Mouse (Mus musculus): ENCODE data around the gene Tef. TPM values are rescaled to one million over a fixed set of nuclear protein-coding genes. Genes with fewer than 3 reads are reported as not detected.

Gene Tef
- polyA plus RNA-seq (2017; shearing (Covaris generic)): 18.8 TPM

GRCm38 (mm10) chr15:81802001-81802890 is at the start of gene Tef:
Tef (plus strand) TSS chr15:81802421.

GRCm38 (mm10) chr15:81858517-81859329 is 56.5 kb downstream of the Tef start, which contains the start of gene Tob2:
Tob2 (minus strand) TSS chr15:81858796.

DNA sequence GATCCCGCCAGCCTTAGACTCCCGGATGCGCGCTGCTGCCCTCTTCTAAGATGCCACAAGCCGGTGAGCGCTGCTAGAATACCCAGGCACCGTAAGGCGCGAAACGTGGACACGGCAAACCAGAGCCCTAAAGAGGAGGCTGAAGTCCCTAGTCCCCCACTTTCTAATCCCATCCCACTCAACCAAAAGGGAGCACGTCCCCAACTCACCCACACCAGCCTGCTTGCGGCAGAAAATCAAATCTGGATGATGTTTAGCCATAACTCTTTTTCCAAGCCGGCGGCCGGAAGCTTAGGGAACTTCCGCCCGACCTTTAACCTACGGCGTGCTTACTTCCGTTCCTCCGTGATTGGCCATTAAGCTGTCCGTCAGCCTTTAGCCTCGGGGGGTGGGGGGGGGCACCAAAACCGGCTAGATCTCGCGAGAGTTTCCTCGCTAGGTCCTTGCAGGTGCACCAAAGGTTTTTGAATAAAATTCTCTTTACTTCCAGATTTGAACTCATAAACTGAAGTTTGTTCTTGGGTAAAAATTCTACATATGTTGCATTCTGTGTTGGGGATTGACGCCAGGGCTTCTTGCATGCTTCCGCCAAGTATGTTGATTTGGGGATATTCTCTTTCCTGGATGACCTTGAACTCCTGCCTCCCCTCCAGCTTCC is 69.5 kb downstream of the Tef start, which contains the start of gene Phf5a:
Phf5a (minus strand) TSS at position 308 of the 658 bp plus-strand sequence.

GRCm38 (mm10) chr15:81872262-81873136 is 70.3 kb downstream of the Tef start, which contains the start of gene Aco2:
Aco2 (plus strand) TSS chr15:81872309.

Other genes with a start within 250 kb of the Tef start
- 32.3 TPM for gene Ep300, start 217.1 kb upstream of the Tef start, polyA plus RNA-seq (2017; shearing (Covaris generic))
- gene L3mbtl2, start 138.5 kb upstream of the Tef start, polyA plus RNA-seq (2017; shearing (Covaris generic)): 36.6 TPM
- 2.0 TPM for gene Chadl, start 105.1 kb upstream of the Tef start, polyA plus RNA-seq (2017; shearing (Covaris generic))
- 4.7 TPM for gene Zc3h7b, start 57.4 kb upstream of the Tef start, polyA plus RNA-seq (2017; shearing (Covaris generic))
- gene Rangap1, start 56.9 kb upstream of the Tef start, polyA plus RNA-seq (2017; shearing (Covaris generic)): 80.3 TPM
- 81.1 TPM for gene Tob2, start 56.4 kb downstream of the Tef start, polyA plus RNA-seq (2017; shearing (Covaris generic))
- 108 TPM for gene Phf5a, start 69.5 kb downstream of the Tef start, polyA plus RNA-seq (2017; shearing (Covaris generic))
- 149 TPM for gene Aco2, start 69.9 kb downstream of the Tef start, polyA plus RNA-seq (2017; shearing (Covaris generic))
- gene Polr3h, start 123.8 kb downstream of the Tef start, polyA plus RNA-seq (2017; shearing (Covaris generic)): 51.9 TPM
- gene Csdc2, start 134.3 kb downstream of the Tef start, polyA plus RNA-seq (2017; shearing (Covaris generic)): not detected
- 13.2 TPM for gene Pmm1, start 158.5 kb downstream of the Tef start, polyA plus RNA-seq (2017; shearing (Covaris generic))
- gene 1700029P11Rik, start 178.1 kb downstream of the Tef start, polyA plus RNA-seq (2017; shearing (Covaris generic)): not detected
- gene Xrcc6, start 185.4 kb downstream of the Tef start, polyA plus RNA-seq (2017; shearing (Covaris generic)): 79.4 TPM
- gene Desi1, start 231.4 kb downstream of the Tef start, polyA plus RNA-seq (2017; shearing (Covaris generic)): 16.0 TPM
- 183 TPM for gene Snu13, start 245.2 kb downstream of the Tef start, polyA plus RNA-seq (2017; shearing (Covaris generic))

Data from CD4-positive, CD25-positive, alpha-beta regulatory T cell, adult 9 weeks (primary cell).